Mouse (Mus musculus) inflammation-experienced regulatory T-cells, adult 16 weeks (primary cell): ENCODE results near the gene Serpina9. TPM values are rescaled to one million over a fixed set of nuclear protein-coding genes. Genes with fewer than 3 reads are reported as not detected.

Experiments
- polyA plus RNA-seq: library from polyadenylated mRNA; unstranded; fragments of 100-300 nt; shearing (Covaris generic); gene quantifications from one replicate; pipeline ENCODE4 v1.2.1, GENCODE M21; 2017

Serpina9 gene
- polyA plus RNA-seq = 11.3 TPM

GRCm38 (mm10) chr12:104013620-104014019 is at the start of gene Serpina9:
Serpina9 (minus strand) TSS chr12:104013755.

GRCm38 (mm10) chr12:104044343-104044742 is 30.8 kb upstream of the Serpina9 start, which contains the start of gene Serpina12:
Serpina12 (minus strand) TSS chr12:104044443.

GRCm38 (mm10) chr12:103989857-103990256 is 23.7 kb downstream of the Serpina9 start, which contains the start of gene Serpina11:
Serpina11 (minus strand) TSS chr12:103989957.

GRCm38 (mm10) chr12:103958798-103959197 is 54.8 kb downstream of the Serpina9 start, which contains the start of gene Serpina1e:
Serpina1e (minus strand) TSS chr12:103958975.

Other genes starting within 250 kb of the Serpina9 start
- gene Serpina1d, start 240.2 kb downstream of the Serpina9 start, polyA plus RNA-seq = not detected
- not detected for gene Serpina1b, start 183.4 kb downstream of the Serpina9 start, polyA plus RNA-seq
- not detected for gene Serpina1a, start 150.2 kb downstream of the Serpina9 start, polyA plus RNA-seq
- not detected for gene Serpina1c, start 108.9 kb downstream of the Serpina9 start, polyA plus RNA-seq
- gene Serpina1e, start 54.8 kb downstream of the Serpina9 start, polyA plus RNA-seq = not detected
- not detected for gene Serpina11, start 23.8 kb downstream of the Serpina9 start, polyA plus RNA-seq
- 0.28 TPM for gene Serpina12, start 30.7 kb upstream of the Serpina9 start, polyA plus RNA-seq
- not detected for gene Serpina5, start 87.4 kb upstream of the Serpina9 start, polyA plus RNA-seq
- not detected for gene Serpina3a, start 99.0 kb upstream of the Serpina9 start, polyA plus RNA-seq
- not detected for gene Serpina3b, start 114.2 kb upstream of the Serpina9 start, polyA plus RNA-seq
- not detected for gene Serpina3c, start 140.1 kb upstream of the Serpina9 start, polyA plus RNA-seq
- gene Serpina3f, start 200.8 kb upstream of the Serpina9 start, polyA plus RNA-seq = 13.8 TPM
- gene Serpina3g, start 222.5 kb upstream of the Serpina9 start, polyA plus RNA-seq = 383 TPM
- gene Serpina3i, start 249.4 kb upstream of the Serpina9 start, polyA plus RNA-seq = not detected